Mouse (Mus musculus): ENCODE measurements around the gene Fam171a2. TPM values are rescaled to one million over a fixed set of nuclear protein-coding genes. Genes with fewer than 3 reads are reported as not detected.
A peak's percentile ranks its signal among the peaks of the same experiment; 100 is the strongest.
"Not testable (repeated sequence)": the region's sequence is repeated elsewhere in the genome, so short reads cannot be mapped to it uniquely, and the experiment has no call there.

The Fam171a2 gene
- polyA plus RNA-seq, 1 experiment = 5.4 TPM

- no peaks in the 10 kb centered on the region for H3K36me3 ChIP-seq (ENCODE audit: control insufficient read depth, insufficient read depth, low read length)
- H3K27ac ChIP-seq (ENCODE audit: insufficient read depth, low read depth, low read length) = no peak within 1 kb of the TSS
- peak within 1 kb of the TSS; percentile 50 for H3K4me3 ChIP-seq (ENCODE audit: low read depth, low read length)
- TF ChIP-seq CTCF (IDR thresholded peaks at IDR 0.05; ENCODE audit: extremely low read depth, insufficient read length, insufficient replicate concordance, low read depth, low read length) (no peak), POLR2A (IDR thresholded peaks at IDR 0.05; ENCODE audit: low read depth, low read length) (no peak)
- H3K27me3 ChIP-seq (ENCODE audit: control insufficient read depth, insufficient read depth, low read length) = no peaks in the 10 kb centered on the region
- WGBS = 2% methylated on average over 34 of the region's 34 CpGs
- peaks cover 13% of the 10 kb centered on the region for H3K4me1 ChIP-seq (ENCODE audit: control insufficient read depth, insufficient read depth, insufficient read length, low read length)
Measured at GRCm38 (mm10) chr11:102393238-102393634, 54.2 kb downstream of the Fam171a2 start, which contains the start of gene Rundc3a. Gene Rundc3a (plus strand): TSS chr11:102393403.

- 8% methylated on average over 15 of the region's 15 CpGs for WGBS
Measured at GRCm38 (mm10) chr11:102392441-102393237, 54.8 kb downstream of the Fam171a2 start.

GRCm38 (mm10) chr11:102389436-102389835, 58.0 kb downstream of the Fam171a2 start:
- not testable (repeated sequence) for H3K36me3 ChIP-seq (ENCODE audit: control insufficient read depth, insufficient read depth, low read length); H3K27me3 ChIP-seq (ENCODE audit: control insufficient read depth, insufficient read depth, low read length); H3K27ac ChIP-seq (ENCODE audit: insufficient read depth, low read depth, low read length); H3K4me3 ChIP-seq (ENCODE audit: low read depth, low read length)
- 85% methylated on average over 4 of the region's 5 CpGs for WGBS
- peaks cover 12% of the 10 kb centered on the region for H3K4me1 ChIP-seq (ENCODE audit: control insufficient read depth, insufficient read depth, insufficient read length, low read length)

More at GRCm38 (mm10) chr11:102392441-102393237, 54.8 kb downstream of the Fam171a2 start:
- no peak for TF ChIP-seq CTCF (IDR thresholded peaks at IDR 0.05; ENCODE audit: extremely low read depth, insufficient read length, insufficient replicate concordance, low read depth, low read length)
- TF ChIP-seq POLR2A (IDR thresholded peaks at IDR 0.05; ENCODE audit: low read depth, low read length) = no peak
- peak overlapping the region; percentile 50 for H3K4me3 ChIP-seq (ENCODE audit: low read depth, low read length)
- no peaks in the 10 kb centered on the region for H3K36me3 ChIP-seq (ENCODE audit: control insufficient read depth, insufficient read depth, low read length)
- peaks cover 13% of the 10 kb centered on the region for H3K4me1 ChIP-seq (ENCODE audit: control insufficient read depth, insufficient read depth, insufficient read length, low read length)
- H3K27ac ChIP-seq (ENCODE audit: insufficient read depth, low read depth, low read length) = no peak overlapping the region
- no peaks in the 10 kb centered on the region for H3K27me3 ChIP-seq (ENCODE audit: control insufficient read depth, insufficient read depth, low read length)

Other genes starting within 250 kb of the Fam171a2 start
- gene Hdac5, start 217.5 kb downstream of the Fam171a2 start, polyA plus RNA-seq (2012; rRNA removed) = 82.5 and 102 TPM in 2 replicates
- 2.4 and 5.2 TPM in 2 replicates for gene BC030867, start 198.8 kb downstream of the Fam171a2 start, polyA plus RNA-seq (2012; rRNA removed)
- 0.29 and 1.8 TPM in 2 replicates for gene Asb16, start 178.9 kb downstream of the Fam171a2 start, polyA plus RNA-seq (2012; rRNA removed)
- gene Tmub2, start 162.8 kb downstream of the Fam171a2 start, polyA plus RNA-seq (2012; rRNA removed) = 29.4 and 60.2 TPM in 2 replicates
- 15.1 and 30.2 TPM in 2 replicates for gene Atxn7l3, start 151.1 kb downstream of the Fam171a2 start, polyA plus RNA-seq (2012; rRNA removed)
- 10.5 and 17.6 TPM in 2 replicates for gene Ubtf, start 127.9 kb downstream of the Fam171a2 start, polyA plus RNA-seq (2012; rRNA removed)
- gene Slc4a1, start 81.5 kb downstream of the Fam171a2 start, polyA plus RNA-seq (2012; rRNA removed) = not detected in 2 replicates
- gene Rundc3a, start 54.3 kb downstream of the Fam171a2 start, polyA plus RNA-seq (2012; rRNA removed) = 2.5 and 6.5 TPM in 2 replicates
- gene Slc25a39, start 39.7 kb downstream of the Fam171a2 start, polyA plus RNA-seq (2012; rRNA removed) = 322 and 403 TPM in 2 replicates
- 76.0 and 111 TPM in 2 replicates for gene Grn, start 17.4 kb downstream of the Fam171a2 start, polyA plus RNA-seq (2012; rRNA removed)
- 2.0 and 3.9 TPM in 2 replicates for gene Itga2b, start 22.4 kb upstream of the Fam171a2 start, polyA plus RNA-seq (2012; rRNA removed)
- gene Gpatch8, start 108.7 kb upstream of the Fam171a2 start, polyA plus RNA-seq (2012; rRNA removed) = 8.2 and 26.3 TPM in 2 replicates
- gene Gm11627, start 131.8 kb upstream of the Fam171a2 start, polyA plus RNA-seq (2012; rRNA removed) = 0.42 and 0.51 TPM in 2 replicates
- gene Fzd2, start 156.7 kb upstream of the Fam171a2 start, polyA plus RNA-seq (2012; rRNA removed) = 9.0 and 12.4 TPM in 2 replicates
- gene Meioc, start 216.0 kb upstream of the Fam171a2 start, polyA plus RNA-seq (2012; rRNA removed) = not detected in 2 replicates

All from small intestine, adult 2 months (tissue).